Mouse (Mus musculus) embryonic facial prominence, embryonic 10.5 days (tissue): ENCODE results near the gene Spryd4. TPM values are rescaled to one million over a fixed set of nuclear protein-coding genes. Genes with fewer than 3 reads are reported as not detected.

Experiments
- DNase-seq: peaks from one replicate; pipeline ENCODE4 v3.0.0-alpha.2; 2017; ENCODE audit warnings: low spot score
- H3K27ac ChIP-seq: fragments of 300-500 bp; sonication (generic); replicated peaks from 2 replicates; pipeline ENCODE4 v1.5.1; 2016; ENCODE audit warnings: mild to moderate bottlenecking
- H3K27me3 ChIP-seq: fragments of 300-500 bp; sonication (generic); replicated peaks from 2 replicates; pipeline ENCODE4 v1.6.1; 2016; ENCODE audit warnings: low read depth, mild to moderate bottlenecking; ENCODE audit not compliant: poor library complexity, severe bottlenecking
- H3K36me3 ChIP-seq: fragments of 300-500 bp; sonication (generic); replicated peaks from 2 replicates; pipeline ENCODE4 v1.6.1; 2016; ENCODE audit warnings: mild to moderate bottlenecking, moderate library complexity
- H3K4me1 ChIP-seq: fragments of 300-500 bp; sonication (generic); 2 replicates; pipeline ENCODE4 v1.6.1; 2016
- H3K4me3 ChIP-seq: fragments of 300-500 bp; sonication (generic); 2 replicates; pipeline ENCODE4 v1.5.1; 2016; ENCODE audit warnings: mild to moderate bottlenecking, moderate library complexity
- H3K9me3 ChIP-seq: fragments of 300-500 bp; sonication (generic); 2 replicates; pipeline ENCODE4 v1.6.1; 2016; ENCODE audit warnings: mild to moderate bottlenecking
- WGBS: fragments of 180-500 bp; shearing (Covaris S2); methylation state at CpG from one replicate; pipeline ENCODE4 v1.1.7; 2016; 5-methylcytosine and 5-hydroxymethylcytosine counted together
- polyA plus RNA-seq: library from polyadenylated mRNA; unstranded; fragments of >200 nt; fragmentation: Nextera tagmentation; extraction: Ambion mirVana; gene quantifications from 2 replicates; pipeline ENCODE4 v1.2.1, GENCODE M21; 2016

Spryd4 gene
- polyA plus RNA-seq, 1 experiment from 2014 or later: 31.8 TPM

GRCm38 (mm10) chr10:128239140-128239539, 27.5 kb upstream of the Spryd4 start:
- Histone ChIP-seq H3K4me3 (no peak overlapping the region), H3K27ac (no peak overlapping the region), H3K9me3 (no peaks in the 10 kb centered on the region), H3K4me1 (peaks cover 29% of the 10 kb centered on the region), H3K36me3 (peaks cover 84% of the 10 kb centered on the region), H3K27me3 (no peaks in the 10 kb centered on the region)
- 95% methylated on average over 4 of the region's 4 CpGs for WGBS
- no peak for DNase-seq

GRCm38 (mm10) chr10:128237807-128238480, 26.3 kb upstream of the Spryd4 start:
- Histone ChIP-seq H3K27ac (peak overlapping the region; percentile 4; the same call in 1 of the 2 replicates), H3K4me1 (peaks cover 35% of the 10 kb centered on the region), H3K27me3 (no peaks in the 10 kb centered on the region), H3K9me3 (no peaks in the 10 kb centered on the region), H3K36me3 (peaks cover 77% of the 10 kb centered on the region), H3K4me3 (no peak overlapping the region)
- DNase-seq: no peak
- 83% methylated on average over 15 of the region's 15 CpGs for WGBS

- Histone ChIP-seq H3K36me3 (peaks cover 61% of the 10 kb centered on the region), H3K27me3 (no peaks in the 10 kb centered on the region), H3K4me1 (peaks cover 40% of the 10 kb centered on the region), H3K4me3 (0 out of 2 replicates have a peak overlapping the region, but pooled peaks have one; percentile 5), H3K27ac (0 out of 2 replicates have a peak overlapping the region, but pooled peaks have one; percentile 48), H3K9me3 (no peaks in the 10 kb centered on the region)
- 61% methylated on average over 4 of the region's 4 CpGs for WGBS
- DNase-seq: no peak
Measured at GRCm38 (mm10) chr10:128236321-128236720, 24.7 kb upstream of the Spryd4 start.

- H3K36me3 ChIP-seq: peaks cover 25% of the 10 kb centered on the region
- peak; percentile 67 for DNase-seq
- peaks cover 45% of the 10 kb centered on the region for H3K4me1 ChIP-seq
- peak overlapping the region; percentile 100 for H3K27ac ChIP-seq
- under 1% methylated on average over 14 of the region's 14 CpGs for WGBS
- H3K4me3 ChIP-seq: peak overlapping the region; percentile 92
- no peaks in the 10 kb centered on the region for H3K27me3 ChIP-seq
- no peaks in the 10 kb centered on the region for H3K9me3 ChIP-seq
Measured at GRCm38 (mm10) chr10:128232420-128232985, 20.9 kb upstream of the Spryd4 start.

GRCm38 (mm10) chr10:128231697-128232419, 20.3 kb upstream of the Spryd4 start, which contains the start of gene Timeless:
Gene Timeless, plus strand, starts transcription at chr10:128232065.
- H3K27ac ChIP-seq: peak within 1 kb of the TSS; percentile 100
- whole genome bisulfite sequencing: under 1% methylated on average over 58 of the region's 58 CpGs
- H3K36me3 ChIP-seq: peaks cover 21% of the 10 kb centered on the region
- peak within 1 kb of the TSS; percentile 92 for H3K4me3 ChIP-seq
- DNase-seq: peak; percentile 90
- peaks cover 44% of the 10 kb centered on the region for H3K4me1 ChIP-seq
- no peaks in the 10 kb centered on the region for H3K27me3 ChIP-seq
- no peaks in the 10 kb centered on the region for H3K9me3 ChIP-seq

GRCm38 (mm10) chr10:128231146-128231545, 19.5 kb upstream of the Spryd4 start:
- 21% methylated on average over 5 of the region's 5 CpGs for WGBS
- DNase-seq: no peak
- peaks cover 19% of the 10 kb centered on the region for H3K36me3 ChIP-seq
- peaks cover 45% of the 10 kb centered on the region for H3K4me1 ChIP-seq
- H3K4me3 ChIP-seq: peak overlapping the region; percentile 92
- no peaks in the 10 kb centered on the region for H3K9me3 ChIP-seq
- no peaks in the 10 kb centered on the region for H3K27me3 ChIP-seq
- H3K27ac ChIP-seq: peak overlapping the region; percentile 100

- H3K27me3 ChIP-seq: no peaks in the 10 kb centered on the region
- H3K4me1 ChIP-seq: peaks cover 45% of the 10 kb centered on the region
- H3K4me3 ChIP-seq: peak overlapping the region; percentile 92
- H3K36me3 ChIP-seq: peaks cover 16% of the 10 kb centered on the region
- no peak for DNase-seq
- peak overlapping the region; percentile 100 for H3K27ac ChIP-seq
- WGBS: 74% methylated on average over 12 of the region's 12 CpGs
- no peaks in the 10 kb centered on the region for H3K9me3 ChIP-seq
Measured at GRCm38 (mm10) chr10:128230582-128230981, 19.0 kb upstream of the Spryd4 start.

- Histone ChIP-seq H3K36me3 (no peaks in the 10 kb centered on the region), H3K27ac (no peak overlapping the region), H3K4me1 (peaks cover 39% of the 10 kb centered on the region), H3K4me3 (no peak overlapping the region), H3K27me3 (no peaks in the 10 kb centered on the region), H3K9me3 (no peaks in the 10 kb centered on the region)
- 93% methylated on average over 8 of the region's 8 CpGs for WGBS
- no peak for DNase-seq
Measured at GRCm38 (mm10) chr10:128228009-128228408, 16.4 kb upstream of the Spryd4 start.

GRCm38 (mm10) chr10:128227592-128227991, 16.0 kb upstream of the Spryd4 start:
- Histone ChIP-seq H3K36me3 (no peaks in the 10 kb centered on the region), H3K27me3 (no peaks in the 10 kb centered on the region), H3K4me1 (peaks cover 35% of the 10 kb centered on the region), H3K9me3 (no peaks in the 10 kb centered on the region), H3K4me3 (no peak overlapping the region), H3K27ac (no peak overlapping the region)
- 89% methylated on average over 9 of the region's 9 CpGs for WGBS
- no peak for DNase-seq

GRCm38 (mm10) chr10:128225538-128225937, 13.9 kb upstream of the Spryd4 start, which contains the start of gene Mip:
Gene Mip, plus strand, starts transcription at chr10:128225838.
- H3K27ac ChIP-seq: peak within 1 kb of the TSS; percentile 59
- H3K9me3 ChIP-seq: no peaks in the 10 kb centered on the region
- WGBS: 39% methylated on average over 4 of the region's 4 CpGs

GRCm38 (mm10) chr10:128225064-128225463, 13.5 kb upstream of the Spryd4 start:
- no peaks in the 10 kb centered on the region for H3K27me3 ChIP-seq
- H3K9me3 ChIP-seq: no peaks in the 10 kb centered on the region
- no peak overlapping the region for H3K4me3 ChIP-seq
- no peaks in the 10 kb centered on the region for H3K36me3 ChIP-seq
- H3K27ac ChIP-seq: peak overlapping the region; percentile 59; the same call in 1 of the 2 replicates
- WGBS: 36% methylated on average over 5 of the region's 5 CpGs
- peaks cover 26% of the 10 kb centered on the region for H3K4me1 ChIP-seq
- no peak for DNase-seq

More at GRCm38 (mm10) chr10:128225538-128225937, 13.9 kb upstream of the Spryd4 start, which contains the start of gene Mip:
- no peak for DNase-seq
- peak within 1 kb of the TSS; percentile 29; the same call in 1 of the 2 replicates for H3K4me3 ChIP-seq
- H3K36me3 ChIP-seq: no peaks in the 10 kb centered on the region
- peaks cover 31% of the 10 kb centered on the region for H3K4me1 ChIP-seq
- no peaks in the 10 kb centered on the region for H3K27me3 ChIP-seq

- 55% methylated on average over 16 of the region's 16 CpGs for WGBS
- Histone ChIP-seq H3K27me3 (no peaks in the 10 kb centered on the region), H3K4me3 (no peak overlapping the region), H3K36me3 (no peaks in the 10 kb centered on the region), H3K4me1 (peaks cover 26% of the 10 kb centered on the region), H3K9me3 (no peaks in the 10 kb centered on the region), H3K27ac (no peak overlapping the region)
- DNase-seq: no peak
Measured at GRCm38 (mm10) chr10:128221533-128222286, 10.1 kb upstream of the Spryd4 start.
